Mouse (Mus musculus) stomach, embryonic 14.5 days (tissue): ENCODE measurements at regions not wholly inside any gene's neighbourhood (a gene's known extent, or its start where the extent isn't known, plus 50 kb on each side); places are given as distances from the start of the nearest gene placed in this dataset.
"Not testable (repeated sequence)": the region's sequence is repeated elsewhere in the genome, so short reads cannot be mapped to it uniquely, and the experiment has no call there.

Experiments used
- ATAC-seq: fragments of 200-750 bp; cut with Nextera tagmentation; 2 replicates; pipeline ENCODE4 v1.8.0; 2017; ENCODE audit warnings: low read depth, moderate TSS enrichment; ENCODE audit not compliant: insufficient number of reproducible peaks, insufficient read depth, low FRiP score
- H3K27ac ChIP-seq: fragments of 300-500 bp; sonication (generic); 2 replicates; pipeline ENCODE4 v1.5.1; 2014; ENCODE audit warnings: mild to moderate bottlenecking, low read length, moderate library complexity, mixed read lengths
- H3K27me3 ChIP-seq: fragments of 300-500 bp; sonication (generic); 2 replicates; pipeline ENCODE4 v1.6.1; 2014; ENCODE audit warnings: low read length, control low read depth, mixed read lengths; ENCODE audit not compliant: control insufficient read depth, insufficient read depth
- H3K36me3 ChIP-seq: fragments of 300-500 bp; sonication (generic); 2 replicates; pipeline ENCODE4 v1.6.1; 2014; ENCODE audit warnings: mild to moderate bottlenecking, control low read depth, low read length, moderate library complexity, mixed read lengths; ENCODE audit not compliant: control insufficient read depth, insufficient read depth
- H3K4me1 ChIP-seq: fragments of 300-500 bp; sonication (generic); 2 replicates; pipeline ENCODE4 v1.6.1; 2014; ENCODE audit warnings: low read length, control low read depth, mixed read lengths; ENCODE audit not compliant: control insufficient read depth, insufficient read depth
- H3K4me2 ChIP-seq: fragments of 300-500 bp; sonication (generic); replicated peaks from 2 replicates; pipeline ENCODE4 v1.6.1; 2014; ENCODE audit warnings: low read depth, low read length, control low read depth
- H3K4me3 ChIP-seq: fragments of 300-500 bp; sonication (generic); 2 replicates; pipeline ENCODE4 v1.5.1; 2014; ENCODE audit warnings: low read depth, low read length, control low read depth
- H3K9ac ChIP-seq: fragments of 300-500 bp; sonication (generic); replicated peaks from 2 replicates; pipeline ENCODE4 v1.6.1; 2014; ENCODE audit warnings: low read depth, mild to moderate bottlenecking, control low read depth, low read length, moderate library complexity, mixed read lengths
- H3K9me3 ChIP-seq: fragments of 300-500 bp; sonication (generic); 2 replicates; pipeline ENCODE4 v1.6.1; 2016; ENCODE audit warnings: low read depth, low read length, control low read depth; ENCODE audit not compliant: control insufficient read depth
- WGBS: fragments of 180-500 bp; shearing (Covaris S2); extraction: QIAGEN DNeasy Blood & Tissue Kit; methylation state at CpG from one replicate; pipeline ENCODE4 v1.1.7; 2014; 5-methylcytosine and 5-hydroxymethylcytosine counted together

- Histone ChIP-seq H3K27ac (no peak overlapping the region), H3K4me3 (no peak overlapping the region), H3K9me3 (no peaks in the 10 kb centered on the region), H3K36me3 (no peaks in the 10 kb centered on the region), H3K27me3 (no peaks in the 10 kb centered on the region), H3K4me1 (no peaks in the 10 kb centered on the region), H3K9ac (no peak overlapping the region), H3K4me2 (no peak overlapping the region)
- 50% methylated on average over 4 of the region's 4 CpGs for WGBS
- no peak for ATAC-seq
These were observed 295.8 kb downstream of the Trib2 start for GRCm38 (mm10) chr12:15520783-15521407.

DNA sequence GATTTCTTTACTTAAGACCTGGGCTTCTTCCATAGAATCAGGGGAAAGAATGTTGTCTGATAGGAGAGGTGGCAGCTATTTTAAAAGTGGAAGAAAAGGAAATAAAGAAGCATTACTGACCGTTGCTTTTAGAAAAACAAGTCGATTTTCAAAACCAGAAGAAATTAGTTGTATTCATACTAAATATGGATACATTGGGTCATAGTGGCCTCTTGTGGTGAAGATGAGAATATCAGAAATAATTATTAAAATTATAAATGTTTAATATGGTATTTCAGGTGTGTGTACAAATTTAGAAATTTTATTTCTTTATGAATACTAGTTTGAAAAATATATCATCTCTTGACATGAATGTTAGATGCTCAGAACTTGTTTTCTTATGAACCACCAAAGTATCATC is 304.7 kb downstream of the Trib2 start:
- no peak for ATAC-seq
- H3K9me3 ChIP-seq: no peaks in the 10 kb centered on the region
- no peak overlapping the region for H3K27ac ChIP-seq
- whole genome bisulfite sequencing: 35% methylated on average over 2 of the region's 2 CpGs
- H3K9ac ChIP-seq: no peak overlapping the region
- no peaks in the 10 kb centered on the region for H3K4me1 ChIP-seq
- H3K27me3 ChIP-seq: no peaks in the 10 kb centered on the region
- H3K4me2 ChIP-seq: no peak overlapping the region
- H3K4me3 ChIP-seq: no peak overlapping the region
- no peaks in the 10 kb centered on the region for H3K36me3 ChIP-seq

DNA sequence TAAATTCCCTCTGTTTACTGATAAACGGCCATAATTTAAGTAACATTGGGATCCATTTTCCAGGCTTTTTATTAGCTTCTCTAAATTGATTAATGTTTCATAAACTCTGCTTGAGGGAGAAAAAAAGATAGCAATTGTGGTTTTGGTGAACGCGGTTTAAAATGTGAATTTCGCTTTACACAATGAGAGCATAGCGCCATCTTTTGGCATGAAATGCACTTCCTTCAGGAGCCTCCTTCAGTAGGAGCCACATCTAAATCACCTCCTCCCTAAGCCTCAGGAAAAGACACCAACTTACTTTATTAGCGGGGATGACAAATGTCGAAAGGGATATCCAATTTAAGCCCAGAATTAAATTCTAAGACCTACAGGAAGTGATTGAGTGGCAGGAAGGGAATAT is 309.1 kb downstream of the Trib2 start:
- 14% methylated on average over 7 of the region's 7 CpGs for WGBS
- Histone ChIP-seq H3K4me2 (no peak overlapping the region), H3K9ac (no peak overlapping the region)

GRCm38 (mm10) chr12:15493640-15494039 is 323.1 kb downstream of the Trib2 start:
- 84% methylated on average over 2 of the region's 2 CpGs for WGBS

More for the DNA sequence above, 309.1 kb downstream of the Trib2 start:
- no peak for ATAC-seq
- no peak overlapping the region for H3K4me3 ChIP-seq
- no peaks in the 10 kb centered on the region for H3K27me3 ChIP-seq
- H3K36me3 ChIP-seq: no peaks in the 10 kb centered on the region
- H3K4me1 ChIP-seq: no peaks in the 10 kb centered on the region
- peaks cover 2% of the 10 kb centered on the region; the same call in 1 of the 2 replicates for H3K9me3 ChIP-seq
- no peak overlapping the region for H3K27ac ChIP-seq

DNA sequence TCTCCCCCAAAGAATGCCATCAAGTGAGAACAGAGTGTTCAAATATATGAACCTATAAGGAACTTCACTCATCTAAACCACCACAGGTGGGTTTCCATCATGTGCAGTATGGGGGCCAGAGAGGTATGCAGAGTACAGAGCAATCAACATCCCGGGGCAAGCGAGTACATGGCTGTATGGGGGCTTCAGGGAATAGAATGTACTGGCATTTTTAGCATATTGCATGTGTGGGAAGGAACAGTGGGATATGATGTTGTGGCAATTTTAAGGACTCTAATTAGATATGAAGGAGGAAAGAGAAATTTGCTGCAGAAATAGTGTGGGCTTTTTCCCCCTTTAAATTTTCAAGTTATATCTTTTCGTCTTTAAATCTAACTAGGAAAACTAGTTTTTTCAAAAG is 344.0 kb downstream of the Trib2 start:
- Histone ChIP-seq H3K27ac (no peak overlapping the region), H3K4me2 (no peak overlapping the region), H3K9ac (no peak overlapping the region), H3K9me3 (no peaks in the 10 kb centered on the region), H3K27me3 (no peaks in the 10 kb centered on the region), H3K4me3 (no peak overlapping the region), H3K4me1 (no peaks in the 10 kb centered on the region), H3K36me3 (no peaks in the 10 kb centered on the region)
- no peak for ATAC-seq
- WGBS: 81% methylated on average over 3 of the region's 3 CpGs

More at GRCm38 (mm10) chr12:15493640-15494039, 323.1 kb downstream of the Trib2 start:
- Histone ChIP-seq H3K4me3 (no peak overlapping the region), H3K4me1 (no peaks in the 10 kb centered on the region), H3K36me3 (no peaks in the 10 kb centered on the region), H3K4me2 (no peak overlapping the region), H3K9me3 (no peaks in the 10 kb centered on the region), H3K27ac (no peak overlapping the region), H3K27me3 (no peaks in the 10 kb centered on the region), H3K9ac (no peak overlapping the region)
- no peak for ATAC-seq

DNA sequence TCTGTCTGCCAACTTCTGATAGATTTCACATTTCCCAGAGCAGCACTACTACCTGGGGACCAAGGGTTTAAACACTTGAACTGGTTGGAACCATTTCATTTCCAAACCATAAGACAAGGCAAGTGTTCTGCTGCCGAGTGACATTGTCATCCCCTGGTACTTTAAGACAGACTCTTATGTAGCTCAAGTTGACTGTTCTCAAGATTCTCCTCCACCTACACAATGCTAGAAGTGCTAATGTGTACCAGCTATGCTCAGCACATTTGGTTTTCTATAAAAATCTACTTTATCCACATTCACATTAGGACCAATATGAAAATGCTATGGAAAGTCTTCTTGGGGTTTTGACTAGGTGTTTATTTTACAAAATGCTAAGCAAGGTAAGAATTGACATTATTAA is 357.3 kb downstream of the Trib2 start:
- WGBS: 73% methylated on average over 1 of the region's 1 CpGs
- no peak overlapping the region for H3K9ac ChIP-seq

DNA sequence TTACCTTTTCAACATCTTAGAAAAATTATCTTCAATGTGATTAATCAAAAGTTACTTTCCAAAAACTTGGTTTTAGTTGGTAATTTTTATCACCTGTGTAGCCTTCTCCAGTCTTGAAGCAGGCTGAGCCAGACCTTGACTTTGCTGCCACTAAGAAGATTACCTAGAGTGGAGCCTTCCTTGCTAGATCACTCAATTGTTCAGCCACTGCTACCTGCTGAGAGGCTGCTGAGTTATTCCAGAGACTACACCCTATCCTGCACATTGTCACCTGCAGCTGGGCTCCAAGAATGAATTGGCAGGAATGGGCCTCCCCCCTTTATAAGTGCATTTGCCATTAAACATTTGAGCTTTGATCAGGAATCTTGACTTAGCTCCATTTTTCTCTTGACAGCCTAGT is 360.4 kb downstream of the Trib2 start:
- ATAC-seq, H3K9ac ChIP-seq, H3K27me3 ChIP-seq: not testable (repeated sequence)

More for the DNA sequence above, 357.3 kb downstream of the Trib2 start:
- no peaks in the 10 kb centered on the region for H3K27me3 ChIP-seq
- H3K27ac ChIP-seq: no peak overlapping the region
- no peaks in the 10 kb centered on the region for H3K9me3 ChIP-seq
- H3K36me3 ChIP-seq: no peaks in the 10 kb centered on the region
- H3K4me2 ChIP-seq: no peak overlapping the region
- no peaks in the 10 kb centered on the region for H3K4me1 ChIP-seq
- no peak for ATAC-seq
- no peak overlapping the region for H3K4me3 ChIP-seq

DNA sequence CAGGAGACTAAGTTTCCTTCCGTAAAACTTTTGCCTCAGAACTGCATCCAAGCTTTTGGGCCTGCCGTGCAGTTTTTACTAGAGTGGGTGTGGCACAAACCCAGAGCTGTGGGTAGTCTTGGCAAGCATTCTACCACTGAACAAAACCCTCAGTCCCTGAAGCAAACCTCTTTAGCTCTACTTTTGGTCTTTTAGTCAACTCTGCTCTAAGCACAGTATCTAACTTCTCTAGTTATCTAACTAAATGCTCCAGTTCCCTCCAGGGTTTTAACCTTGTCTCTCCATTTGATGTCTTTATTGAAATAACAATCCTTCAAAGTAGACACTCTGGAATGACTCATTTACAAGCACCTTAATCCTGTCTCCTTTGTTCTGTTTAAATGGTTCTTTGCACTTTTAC is 361.0 kb downstream of the Trib2 start:
- no peak overlapping the region for H3K4me3 ChIP-seq
- H3K36me3 ChIP-seq: no peaks in the 10 kb centered on the region
- H3K4me1 ChIP-seq: no peaks in the 10 kb centered on the region
- no peaks in the 10 kb centered on the region for H3K27me3 ChIP-seq
- no peaks in the 10 kb centered on the region for H3K9me3 ChIP-seq
- H3K27ac ChIP-seq: no peak overlapping the region
- no peak overlapping the region for H3K9ac ChIP-seq
- no peak overlapping the region for H3K4me2 ChIP-seq
- WGBS: 96% methylated on average over 2 of the region's 2 CpGs
- ATAC-seq: no peak

More for the DNA sequence above, 360.4 kb downstream of the Trib2 start:
- H3K4me3 ChIP-seq, H3K27ac ChIP-seq, H3K4me1 ChIP-seq, H3K4me2 ChIP-seq, H3K9me3 ChIP-seq, H3K36me3 ChIP-seq: not testable (repeated sequence)

DNA sequence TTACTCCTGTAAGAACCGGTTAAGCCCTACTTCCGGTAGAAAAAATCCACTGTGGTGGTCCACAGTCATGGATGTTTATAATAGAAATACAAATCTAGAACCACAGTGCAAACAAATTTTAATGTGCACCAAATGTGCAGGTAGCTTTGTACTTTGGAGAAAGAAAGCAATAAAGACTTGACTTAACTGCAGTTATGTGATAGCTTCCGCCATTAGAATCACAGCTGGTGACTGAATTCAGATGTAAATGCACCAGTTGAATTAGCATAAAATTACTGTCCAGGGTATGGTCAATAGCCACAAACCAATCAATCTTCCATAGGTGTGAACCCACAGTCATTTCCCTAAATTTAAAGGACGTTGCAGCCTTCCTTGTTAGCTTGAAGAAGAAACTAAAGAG is 367.2 kb downstream of the Trib2 start:
- Histone ChIP-seq H3K4me1 (no peaks in the 10 kb centered on the region), H3K4me3 (no peak overlapping the region), H3K36me3 (no peaks in the 10 kb centered on the region), H3K27me3 (no peaks in the 10 kb centered on the region), H3K27ac (no peak overlapping the region), H3K9me3 (no peaks in the 10 kb centered on the region), H3K9ac (no peak overlapping the region), H3K4me2 (no peak overlapping the region)
- no peak for ATAC-seq
- WGBS: 73% methylated on average over 4 of the region's 4 CpGs
